Mouse (Mus musculus) inflammation-experienced regulatory T-cells (primary cell): ENCODE results near the gene Itfg2. TPM values are rescaled to one million over a fixed set of nuclear protein-coding genes. Genes with fewer than 3 reads are reported as not detected.

Experiments used
- polyA plus RNA-seq, 2 experiments: library from polyadenylated mRNA; unstranded; fragments of 100-300 nt; shearing (Covaris generic); gene quantifications; one replicate each; pipeline ENCODE4 v1.2.1; 2017

The Itfg2 gene
- polyA plus RNA-seq, result 10 to 100 TPM; 28.4 to 36.8 TPM

DNA sequence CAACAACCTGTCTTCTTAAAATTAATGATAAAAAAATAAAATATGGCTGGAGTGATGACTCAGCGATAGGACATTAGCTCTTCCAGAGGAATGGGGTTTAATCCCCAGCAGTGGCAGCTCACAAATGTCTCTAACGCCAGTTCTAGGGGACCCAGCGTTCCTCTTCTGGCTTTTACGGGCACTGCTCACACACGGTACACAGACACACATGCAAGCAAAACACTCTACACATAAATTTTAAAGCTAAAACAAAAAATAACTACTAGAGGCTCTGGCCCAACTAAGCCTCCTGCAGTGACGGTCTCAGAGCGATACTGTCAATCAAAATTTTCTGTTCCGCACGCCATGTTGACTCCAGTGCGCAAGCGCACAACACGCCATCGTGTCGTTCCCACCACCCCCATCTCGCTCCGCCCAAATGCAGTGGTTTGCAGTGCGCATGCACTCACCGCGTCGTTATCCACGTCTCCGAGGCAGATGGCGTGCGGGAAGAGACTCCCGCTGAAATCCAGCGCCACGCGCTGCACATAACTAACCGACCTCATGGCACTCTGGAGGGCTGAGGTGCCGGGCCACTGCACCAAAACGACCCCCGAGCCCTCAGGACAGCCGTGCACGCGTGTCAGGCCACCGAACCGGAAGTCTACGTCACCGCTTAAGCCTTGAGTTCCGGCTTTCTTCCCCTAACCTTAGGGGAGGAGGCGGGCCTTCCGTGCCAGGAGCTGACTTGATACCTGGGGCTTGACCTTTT is at the start of gene Itfg2:
Gene Itfg2 (minus strand): TSS at position 663 of the 751 bp plus-strand sequence.

DNA sequence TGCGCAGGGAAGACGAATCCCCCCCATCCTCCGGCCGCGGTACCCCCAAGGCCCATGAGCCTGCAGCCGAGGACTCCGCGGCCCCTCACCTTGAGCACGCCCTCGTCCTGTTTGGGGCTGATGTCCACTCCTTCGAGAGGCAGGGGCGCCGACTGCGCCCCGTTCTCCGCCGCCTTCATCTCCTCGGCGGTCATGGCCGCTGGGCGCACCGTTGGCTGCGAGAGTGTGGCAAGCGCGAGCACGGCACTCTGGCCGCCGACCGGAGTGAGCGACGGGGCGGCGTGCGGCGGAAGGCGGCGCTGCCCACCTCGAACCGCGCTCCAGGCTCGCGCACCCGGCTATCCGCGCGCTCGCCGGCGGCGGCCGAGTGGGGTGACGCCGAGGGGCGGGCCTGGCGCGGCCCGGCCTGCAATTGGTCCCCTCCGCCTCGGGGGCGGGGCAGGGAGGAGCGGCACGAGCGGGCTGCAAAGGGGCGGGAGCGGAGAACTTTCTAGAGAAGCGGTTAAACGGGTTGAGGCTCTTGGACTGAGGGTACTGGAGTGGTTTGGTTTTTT is 13.7 kb upstream of the Itfg2 start, which contains the start of gene Fkbp4:
Gene Fkbp4 (minus strand): TSS at position 361 of the 554 bp plus-strand sequence.

DNA sequence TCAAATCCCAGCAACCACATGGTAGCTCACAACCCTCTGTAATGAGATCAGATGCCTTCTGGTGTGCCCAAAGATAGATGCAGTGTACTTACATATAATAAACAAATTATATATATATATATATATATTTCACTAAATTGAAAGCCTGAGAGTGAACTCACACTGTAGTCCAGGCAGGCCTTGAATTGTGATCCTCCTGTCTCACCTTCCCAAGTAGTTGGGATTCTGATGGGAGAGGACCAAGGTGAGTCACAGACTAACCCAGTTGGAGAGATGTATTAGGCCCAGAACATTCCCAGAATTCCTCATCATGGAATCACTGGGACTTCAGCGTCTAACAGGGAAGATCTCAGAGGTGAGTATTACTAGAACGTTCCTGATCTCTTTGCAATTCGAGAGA is 25.7 kb downstream of the Itfg2 start, which contains the start of gene Nrip2:
Gene Nrip2 (plus strand): TSS at position 301 of the 400 bp plus-strand sequence.

DNA sequence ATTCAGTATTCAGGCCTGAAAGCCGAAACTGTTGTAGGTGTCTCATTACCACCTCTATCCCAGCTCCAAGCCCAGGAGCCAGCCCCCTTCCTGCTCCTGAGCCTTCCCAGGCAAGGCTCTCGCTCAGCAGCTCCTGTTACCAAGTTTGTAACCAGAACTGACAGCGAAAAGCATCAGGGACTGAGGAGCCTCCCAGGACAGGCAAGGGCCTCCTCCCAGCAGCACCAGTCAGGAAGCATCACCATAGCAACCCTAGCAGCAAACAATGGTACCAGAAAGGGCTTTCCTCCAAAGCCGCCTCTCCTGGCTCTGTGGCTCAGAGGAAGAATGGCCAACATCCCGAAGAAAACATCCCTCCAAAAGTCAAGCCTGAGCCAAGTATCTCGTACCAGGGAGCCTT is 49.5 kb downstream of the Itfg2 start, which contains the start of the genes Tex52 and Gm44596:
Gene Tex52 (plus strand): TSS at position 265 of the 400 bp plus-strand sequence.
Gene Gm44596 (plus strand): TSS at position 312 of the 400 bp plus-strand sequence.

DNA sequence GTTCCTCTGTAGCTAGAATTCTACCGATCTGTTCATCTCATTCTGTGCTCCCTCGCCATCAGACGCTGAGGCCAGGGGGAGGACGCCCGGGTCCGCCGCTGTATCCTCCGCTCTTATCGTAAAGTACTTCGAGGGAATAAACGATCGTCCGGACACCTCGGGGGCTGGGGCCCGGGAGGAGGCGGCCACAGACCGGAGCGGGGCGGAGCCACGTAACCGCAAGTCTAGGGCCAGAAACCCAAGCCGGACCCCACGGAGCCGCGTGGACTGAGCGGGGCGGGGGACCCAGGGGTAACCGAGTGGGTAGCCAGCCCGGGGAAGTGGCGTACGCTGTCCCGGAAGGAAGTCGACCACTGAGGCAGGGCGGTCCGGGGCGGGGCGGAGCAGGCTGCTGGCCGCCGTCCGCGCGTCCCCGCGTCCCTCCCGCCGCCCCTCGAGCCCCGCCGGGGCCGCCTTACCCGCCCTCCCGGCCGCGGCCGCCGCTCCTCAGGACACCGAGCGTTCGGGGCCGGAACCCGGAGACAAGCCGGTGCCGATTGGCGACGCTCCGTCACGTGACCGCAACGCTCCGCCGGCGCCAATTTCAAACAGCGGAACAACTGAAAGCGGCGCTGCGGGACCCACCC is 62.2 kb downstream of the Itfg2 start, which contains the start of the genes Rhno1 and Foxm1:
Gene Rhno1 (minus strand): TSS at position 531 of the 626 bp plus-strand sequence.
Gene Foxm1 (plus strand): TSS at position 587 of the 626 bp plus-strand sequence.

Other genes with a start within 250 kb of the Itfg2 start
- gene Tead4, start 124.1 kb downstream of the Itfg2 start, polyA plus RNA-seq, result under 1 TPM in 1 of 2 experiments, not detected in 1; 0.43 TPM
- gene Tulp3, start 69.1 kb downstream of the Itfg2 start, polyA plus RNA-seq, result 1 to 10 TPM; 1.9 to 3.0 TPM
- 10 to 100 TPM; 42.4 to 48.2 TPM for gene Rhno1, start 62.0 kb downstream of the Itfg2 start, polyA plus RNA-seq
- 1 to 10 TPM; 3.2 to 3.4 TPM for gene Foxm1, start 62.0 kb downstream of the Itfg2 start, polyA plus RNA-seq
- gene Tex52, start 49.5 kb downstream of the Itfg2 start, polyA plus RNA-seq, result under 1 TPM in 1 of 2 experiments, not detected in 1; 0.27 TPM
- not detected for gene Gm44596, start 49.4 kb downstream of the Itfg2 start, polyA plus RNA-seq
- 1 to 10 TPM; 1.1 to 2.8 TPM for gene Nrip2, start 25.6 kb downstream of the Itfg2 start, polyA plus RNA-seq
- 100 to 1,000 TPM; 150 to 196 TPM for gene Fkbp4, start 13.7 kb upstream of the Itfg2 start, polyA plus RNA-seq
- gene Pzp, start 101.8 kb upstream of the Itfg2 start, polyA plus RNA-seq, result under 1 TPM; 0.37 to 0.70 TPM
- gene A2ml1, start 156.7 kb upstream of the Itfg2 start, polyA plus RNA-seq, result 1 to 10 TPM in 1 of 2 experiments, under 1 TPM in 1; 0.39 to 2.5 TPM
- under 1 TPM in 1 of 2 experiments, not detected in 1; 0.49 TPM for gene Klrb1a, start 198.6 kb upstream of the Itfg2 start, polyA plus RNA-seq
- gene Clec2h, start 237.5 kb upstream of the Itfg2 start, polyA plus RNA-seq, result under 1 TPM in 1 of 2 experiments, not detected in 1; 0.49 TPM